Mouse (Mus musculus) forebrain, embryonic 14.5 days (tissue): ENCODE data around the gene Commd7. TPM values are rescaled to one million over a fixed set of nuclear protein-coding genes. Genes with fewer than 3 reads are reported as not detected.

Source experiments
- ATAC-seq: fragments of 200-750 bp; cut with Nextera tagmentation; 2 replicates; pipeline ENCODE4 v1.8.0; 2017; ENCODE audit warnings: mild to moderate bottlenecking, moderate library complexity
- DNase-seq: peaks from one replicate; pipeline ENCODE4 v3.0.0-alpha.2; 2015; ENCODE audit warnings: low spot score
- H3K27ac ChIP-seq: fragments of 300-500 bp; sonication (generic); 2 replicates; pipeline ENCODE4 v1.5.1; 2014; ENCODE audit warnings: low read depth, mild to moderate bottlenecking, control low read depth, low read length, moderate library complexity
- H3K27me3 ChIP-seq: fragments of 300-500 bp; sonication (generic); replicated peaks from 2 replicates; pipeline ENCODE4 v1.6.1; 2014; ENCODE audit warnings: low read length, control low read depth, mixed read lengths; ENCODE audit not compliant: control insufficient read depth, insufficient read depth
- H3K36me3 ChIP-seq: fragments of 300-500 bp; sonication (generic); 2 replicates; pipeline ENCODE4 v1.6.1; 2014; ENCODE audit warnings: low read length, control low read depth; ENCODE audit not compliant: control insufficient read depth, insufficient read depth
- H3K4me1 ChIP-seq: fragments of 300-500 bp; sonication (generic); 2 replicates; pipeline ENCODE4 v1.6.1; 2014; ENCODE audit warnings: antibody characterized with exemption, low read length, control low read depth; ENCODE audit not compliant: control insufficient read depth, insufficient read depth
- H3K4me2 ChIP-seq: fragments of 300-500 bp; sonication (generic); 2 replicates; pipeline ENCODE4 v1.6.1; 2014; ENCODE audit warnings: mild to moderate bottlenecking, control low read depth, low read length
- H3K4me3 ChIP-seq: fragments of 300-500 bp; sonication (generic); 2 replicates; pipeline ENCODE4 v1.5.1; 2014; ENCODE audit warnings: low read depth, low read length, control low read depth
- H3K9ac ChIP-seq: fragments of 300-500 bp; sonication (generic); 2 replicates; pipeline ENCODE4 v1.6.1; 2014; ENCODE audit warnings: mild to moderate bottlenecking, low read length, control low read depth, moderate library complexity
- H3K9me3 ChIP-seq: fragments of 300-500 bp; sonication (generic); replicated peaks from 2 replicates; pipeline ENCODE4 v1.6.1; 2016; ENCODE audit warnings: low read length, control low read depth, mixed read lengths; ENCODE audit not compliant: control insufficient read depth
- WGBS: fragments of 180-500 bp; shearing (Covaris S2); extraction: QIAGEN DNeasy Blood & Tissue Kit; methylation state at CpG from one replicate; pipeline ENCODE4 v1.1.7; 2014; 5-methylcytosine and 5-hydroxymethylcytosine counted together
- polyA plus RNA-seq: library from polyadenylated mRNA; unstranded; fragments of >200 nt; fragmentation: Nextera tagmentation; extraction: Ambion mirVana; gene quantifications from 2 replicates; pipeline ENCODE4 v1.2.1, GENCODE M21; 2014

Commd7 gene
- polyA plus RNA-seq, 1 experiment from 2014 or later, result 86.9 TPM

GRCm38 (mm10) chr2:153575554-153575953, 57.0 kb downstream of the Commd7 start:
- WGBS, result 42% methylated on average over 6 of the region's 6 CpGs
- H3K4me2 ChIP-seq, result no peak overlapping the region
- no peak overlapping the region for H3K27ac ChIP-seq
- no peak overlapping the region for H3K4me3 ChIP-seq
- no peaks in the 10 kb centered on the region for H3K9me3 ChIP-seq
- no peaks in the 10 kb centered on the region for H3K27me3 ChIP-seq
- no peaks in the 10 kb centered on the region for H3K4me1 ChIP-seq
- no peaks in the 10 kb centered on the region for H3K36me3 ChIP-seq
- DNase-seq (no peak), ATAC-seq (no peak)
- no peak overlapping the region for H3K9ac ChIP-seq

DNA sequence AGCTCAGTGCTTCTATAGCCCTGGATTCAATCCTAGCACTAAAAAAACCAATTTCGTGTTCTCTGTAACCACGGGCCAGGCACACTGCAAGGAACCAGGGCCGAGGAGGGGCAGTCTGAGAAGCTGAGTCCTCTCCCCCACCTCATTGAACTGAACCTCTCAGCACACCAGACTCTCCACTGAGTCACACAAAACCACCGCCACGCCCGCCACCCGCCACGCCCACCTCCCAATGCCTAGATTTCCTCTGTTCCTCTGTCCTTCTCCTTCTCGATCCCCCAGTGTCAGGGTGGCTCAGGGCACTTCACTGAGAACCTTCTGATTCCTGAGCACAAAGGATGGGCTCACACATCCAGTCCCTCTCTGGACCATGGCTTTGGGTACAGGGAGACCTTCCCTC, 59.5 kb downstream of the Commd7 start:
- H3K4me2 ChIP-seq, result no peak overlapping the region
- no peaks in the 10 kb centered on the region for H3K27me3 ChIP-seq
- WGBS, result 88% methylated on average over 9 of the region's 9 CpGs
- H3K4me1 ChIP-seq, result no peaks in the 10 kb centered on the region
- no peak for ATAC-seq
- H3K9ac ChIP-seq, result no peak overlapping the region
- H3K27ac ChIP-seq, result no peak overlapping the region
- H3K9me3 ChIP-seq, result no peaks in the 10 kb centered on the region
- H3K36me3 ChIP-seq, result no peaks in the 10 kb centered on the region
- no peak overlapping the region for H3K4me3 ChIP-seq
- no peak for DNase-seq

GRCm38 (mm10) chr2:153568541-153568940, 64.0 kb downstream of the Commd7 start:
- Histone ChIP-seq H3K27me3 (no peaks in the 10 kb centered on the region), H3K9me3 (no peaks in the 10 kb centered on the region), H3K36me3 (no peaks in the 10 kb centered on the region), H3K4me2 (no peak overlapping the region), H3K4me3 (no peak overlapping the region), H3K4me1 (no peaks in the 10 kb centered on the region), H3K9ac (no peak overlapping the region), H3K27ac (no peak overlapping the region)
- 93% methylated on average over 6 of the region's 6 CpGs for WGBS
- ATAC-seq (no peak), DNase-seq (no peak)

DNA sequence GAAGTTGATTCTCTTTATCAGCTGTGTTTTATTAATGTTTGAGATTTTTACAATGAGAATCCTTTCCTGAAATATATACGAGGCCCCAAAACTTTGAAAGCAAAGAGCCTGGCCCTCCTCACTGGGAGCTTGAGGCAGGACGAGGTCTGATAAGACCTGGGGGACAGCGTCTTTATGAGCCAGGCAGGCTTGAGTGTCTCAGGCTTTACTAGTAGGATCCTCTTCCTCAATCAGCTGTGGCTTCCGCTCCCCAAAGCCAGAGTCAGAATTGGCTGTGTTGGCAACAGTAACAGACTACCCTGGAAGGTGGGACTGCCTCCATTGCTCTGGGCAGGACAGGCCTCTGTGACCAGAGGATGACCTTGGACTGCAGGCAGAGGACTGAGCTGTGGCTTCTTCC, 64.6 kb downstream of the Commd7 start:
- Histone ChIP-seq H3K27me3 (no peaks in the 10 kb centered on the region), H3K27ac (no peak overlapping the region), H3K4me3 (no peak overlapping the region), H3K9me3 (no peaks in the 10 kb centered on the region), H3K4me2 (no peak overlapping the region), H3K4me1 (no peaks in the 10 kb centered on the region), H3K36me3 (no peaks in the 10 kb centered on the region), H3K9ac (no peak overlapping the region)
- ATAC-seq (no peak), DNase-seq (no peak)
- 85% methylated on average over 4 of the region's 4 CpGs for WGBS

Other genes with a start within 250 kb of the Commd7 start
- gene 4930404H24Rik, start 140.0 kb downstream of the Commd7 start, polyA plus RNA-seq, result not detected in 2 replicates
- 31.4 and 42.0 TPM in 2 replicates for gene Nol4l, start 102.8 kb downstream of the Commd7 start, polyA plus RNA-seq
- gene Dnmt3b, start 16.7 kb upstream of the Commd7 start, polyA plus RNA-seq, result 3.2 and 3.5 TPM in 2 replicates
- gene Dnmt3c, start 63.9 kb upstream of the Commd7 start, polyA plus RNA-seq, result 0.08 and 0.16 TPM in 2 replicates
- 384 and 427 TPM in 2 replicates for gene Mapre1, start 108.5 kb upstream of the Commd7 start, polyA plus RNA-seq
- not detected in 2 replicates for gene Efcab8, start 147.2 kb upstream of the Commd7 start, polyA plus RNA-seq
- not detected in 2 replicates for gene Sun5, start 238.3 kb upstream of the Commd7 start, polyA plus RNA-seq
- gene Bpifb2, start 242.3 kb upstream of the Commd7 start, polyA plus RNA-seq, result not detected in 2 replicates